Mouse (Mus musculus): Measurements from ENCODE around the gene Spem1. TPM values are rescaled to one million over a fixed set of nuclear protein-coding genes. Genes with fewer than 3 reads are reported as not detected.

The Spem1 gene
- total and polyA plus RNA-seq, 3 experiments = 0.23 TPM; not detected in 2

DNA sequence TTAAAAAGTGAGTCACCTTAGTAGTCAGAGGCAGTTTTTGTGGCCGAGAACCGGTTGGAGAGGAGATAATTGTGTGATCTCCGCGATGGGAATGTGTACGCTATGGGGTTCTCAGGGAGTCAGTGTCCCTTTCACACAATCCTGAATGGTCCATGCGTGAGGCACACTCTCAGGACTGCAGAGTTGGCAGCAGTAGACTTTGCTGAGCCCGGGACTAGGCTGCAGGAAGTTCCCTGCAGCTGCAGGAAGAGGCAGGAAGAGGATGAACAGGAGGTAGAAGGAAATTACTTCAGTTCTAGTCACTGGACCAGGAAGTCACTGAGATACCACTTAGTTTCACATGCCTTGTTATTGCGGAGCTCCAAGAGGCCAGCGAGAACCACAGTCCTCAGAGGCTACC is 27.1 kb upstream of the Spem1 start:
- Histone ChIP-seq H3K9ac (ENCODE audit: low read depth, low read length) (peak overlapping the region; percentile 33; the same call in 1 of the 2 replicates), H3K36me3 (ENCODE audit: control insufficient read depth, insufficient read depth, low read length) (no peaks in the 10 kb centered on the region; the same call in 1 of the 2 replicates), H3K4me3 (peak overlapping the region; percentile 20; the same call in 1 of the 2 replicates), H3K79me2 (replicated peaks; ENCODE audit: control insufficient read depth, insufficient read depth, low read length) (no peaks in the 10 kb centered on the region), H3K27me3 (ENCODE audit: control insufficient read depth, insufficient read depth, low read length) (no peaks in the 10 kb centered on the region), H3K4me1 (ENCODE audit: control insufficient read depth, insufficient read depth, low read length) (peaks cover 5% of the 10 kb centered on the region), H3K27ac (peak overlapping the region; percentile 67)
- intact Hi-C loops (cut with DNase I) = no loop called here
- 48% methylated on average over 9 of the region's 9 CpGs for WGBS
- DNase-seq = peak in 1 of 2 experiments; percentile 36
- TF ChIP-seq EP300 (IDR thresholded peaks at IDR 0.05; ENCODE audit: insufficient read depth, low read depth, low read length) = 0 out of 2 replicates have a peak, but pooled peaks have one; percentile 54
- TF ChIP-seq CTCF (IDR thresholded peaks at IDR 0.05) = no peak
- TF ChIP-seq POLR2A (IDR thresholded peaks at IDR 0.05; ENCODE audit: insufficient read depth, low read depth, low read length) = 0 out of 2 replicates have a peak, but pooled peaks have one; percentile 1

DNA sequence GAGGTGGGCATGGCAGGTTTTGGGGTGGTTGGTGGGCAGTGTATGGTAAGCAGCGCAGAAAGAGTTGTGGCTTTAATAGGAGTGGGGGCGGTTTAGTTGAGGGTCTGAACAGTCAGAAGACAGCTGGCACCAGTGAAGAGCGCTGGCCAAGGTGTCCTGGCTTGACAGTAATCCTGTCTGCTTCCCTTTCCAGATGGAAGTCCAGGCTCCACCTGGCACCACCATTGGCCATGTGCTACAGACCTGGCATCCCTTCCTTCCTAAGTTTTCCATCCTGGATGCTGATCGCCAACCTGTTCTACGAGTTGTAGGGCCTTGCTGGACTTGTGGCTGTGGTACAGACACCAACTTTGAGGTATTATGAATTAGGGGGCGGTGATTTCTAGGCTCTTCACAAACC is 26.0 kb upstream of the Spem1 start:
- Histone ChIP-seq H3K27ac (no peak overlapping the region), H3K36me3 (ENCODE audit: control insufficient read depth, insufficient read depth, low read length) (no peaks in the 10 kb centered on the region; the same call in 1 of the 2 replicates), H3K27me3 (ENCODE audit: control insufficient read depth, insufficient read depth, low read length) (no peaks in the 10 kb centered on the region), H3K4me3 (no peak overlapping the region), H3K9ac (ENCODE audit: low read depth, low read length) (no peak overlapping the region), H3K79me2 (replicated peaks; ENCODE audit: control insufficient read depth, insufficient read depth, low read length) (no peaks in the 10 kb centered on the region), H3K4me1 (ENCODE audit: control insufficient read depth, insufficient read depth, low read length) (peaks cover 5% of the 10 kb centered on the region)
- DNase-seq = no peak
- no peak for TF ChIP-seq EP300 (IDR thresholded peaks at IDR 0.05; ENCODE audit: insufficient read depth, low read depth, low read length)
- no peak for TF ChIP-seq POLR2A (IDR thresholded peaks at IDR 0.05; ENCODE audit: insufficient read depth, low read depth, low read length)
- no peak for TF ChIP-seq CTCF (IDR thresholded peaks at IDR 0.05)
- intact Hi-C loops (cut with DNase I) = no loop called here
- WGBS = 96% methylated on average over 6 of the region's 6 CpGs

DNA sequence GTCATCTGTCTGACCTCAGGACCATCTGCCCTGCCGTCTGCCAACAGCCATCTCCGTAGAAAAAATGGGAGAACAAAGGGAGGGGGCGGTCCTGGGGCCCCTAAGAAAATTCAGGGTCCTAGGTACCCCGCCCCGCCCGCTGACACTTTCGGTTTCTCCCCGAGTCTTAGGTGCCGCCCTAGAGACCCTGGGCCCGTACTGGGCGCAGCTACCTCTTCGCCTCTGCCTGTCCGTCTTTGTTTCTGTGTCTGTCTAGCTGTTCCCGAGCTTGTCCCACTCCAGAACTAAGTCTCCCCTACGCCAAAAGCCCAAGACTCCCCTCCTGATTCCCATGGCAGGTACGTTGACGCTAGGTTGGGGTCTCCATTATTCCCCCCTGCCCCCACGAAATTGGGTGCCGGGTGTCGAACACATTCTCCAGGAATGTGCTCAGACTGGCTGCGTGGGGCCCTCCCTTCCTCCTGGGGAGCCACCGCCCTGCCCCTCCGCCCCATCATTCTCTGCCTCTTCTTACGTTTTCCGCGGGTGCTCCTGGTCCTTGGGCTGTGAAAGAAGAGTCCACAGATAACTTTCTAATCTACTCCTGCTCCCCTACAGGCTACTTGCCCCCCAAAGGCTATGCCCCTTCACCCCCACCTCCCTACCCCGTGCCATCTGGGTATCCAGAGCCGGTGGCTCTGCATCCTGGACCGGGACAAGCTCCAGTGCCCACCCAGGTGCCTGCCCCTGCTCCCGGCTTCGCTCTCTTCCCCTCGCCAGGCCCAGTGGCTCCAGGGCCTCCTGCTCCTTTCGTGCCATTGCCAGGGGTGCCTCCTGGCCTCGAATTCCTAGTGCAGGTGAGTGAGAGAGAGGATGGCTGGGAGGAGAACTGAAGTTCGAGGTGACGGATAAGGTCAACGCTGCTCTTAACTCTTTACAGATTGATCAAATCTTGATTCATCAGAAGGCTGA is 25.0 kb upstream of the Spem1 start:
- WGBS = 15% methylated on average over 37 of the region's 37 CpGs
- Histone ChIP-seq H3K27me3 (ENCODE audit: control insufficient read depth, insufficient read depth, low read length) (no peaks in the 10 kb centered on the region), H3K4me3 (peak overlapping the region; percentile 75), H3K79me2 (replicated peaks; ENCODE audit: control insufficient read depth, insufficient read depth, low read length) (no peaks in the 10 kb centered on the region), H3K27ac (peak overlapping the region; percentile 84), H3K9ac (ENCODE audit: low read depth, low read length) (peak overlapping the region; percentile 86), H3K4me1 (ENCODE audit: control insufficient read depth, insufficient read depth, low read length) (peaks cover 5% of the 10 kb centered on the region), H3K36me3 (ENCODE audit: control insufficient read depth, insufficient read depth, low read length) (no peaks in the 10 kb centered on the region; the same call in 1 of the 2 replicates)
- intact Hi-C loops (cut with DNase I) = no loop called here
- DNase-seq = peak; percentile 58 to 61
- TF ChIP-seq CTCF (IDR thresholded peaks at IDR 0.05) (no peak), EP300 (IDR thresholded peaks at IDR 0.05; ENCODE audit: insufficient read depth, low read depth, low read length) (no peak), POLR2A (IDR thresholded peaks at IDR 0.05; ENCODE audit: insufficient read depth, low read depth, low read length) (no peak)

DNA sequence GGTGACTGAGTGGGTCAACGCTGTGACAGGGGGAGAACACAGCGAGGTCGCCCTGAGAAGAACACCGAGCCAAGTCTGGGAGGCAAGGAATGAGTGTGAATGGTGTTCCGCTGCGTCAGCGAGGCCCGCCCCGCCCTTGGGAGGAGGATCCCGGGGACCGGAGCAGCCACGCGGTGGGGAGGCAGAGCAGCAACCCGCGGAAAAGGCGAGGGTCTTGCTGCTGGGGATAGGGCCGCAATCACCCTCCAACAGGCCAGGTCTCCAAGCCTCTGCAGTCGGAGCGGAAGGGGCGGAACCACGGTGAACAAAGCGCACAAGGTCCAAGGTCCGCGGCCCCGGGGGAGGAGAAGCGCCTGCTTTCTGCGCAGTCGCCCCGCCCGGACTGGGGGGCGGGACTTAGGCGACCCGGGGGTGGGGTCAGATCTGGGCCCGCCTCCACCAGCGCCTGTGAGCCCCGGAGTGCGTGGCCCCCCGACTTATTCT is 24.3 kb upstream of the Spem1 start, which contains the start of gene Plscr3:
TSS of gene Plscr3 (plus strand) at position 179 of the 483 bp plus-strand sequence.
- Histone ChIP-seq H3K36me3 (ENCODE audit: control insufficient read depth, insufficient read depth, low read length) (no peaks in the 10 kb centered on the region; the same call in 1 of the 2 replicates), H3K27ac (peak within 1 kb of the TSS; percentile 84), H3K27me3 (ENCODE audit: control insufficient read depth, insufficient read depth, low read length) (no peaks in the 10 kb centered on the region), H3K9ac (ENCODE audit: low read depth, low read length) (peak within 1 kb of the TSS; percentile 95), H3K4me3 (peak within 1 kb of the TSS; percentile 75), H3K4me1 (ENCODE audit: control insufficient read depth, insufficient read depth, low read length) (peaks cover 5% of the 10 kb centered on the region), H3K79me2 (replicated peaks; ENCODE audit: control insufficient read depth, insufficient read depth, low read length) (no peaks in the 10 kb centered on the region)
- DNase-seq = peak; percentile 95 to 98
- intact Hi-C loops (cut with DNase I) = no loop called here
- TF ChIP-seq POLR2A (IDR thresholded peaks at IDR 0.05; ENCODE audit: insufficient read depth, low read depth, low read length) (peak; percentile 91), EP300 (IDR thresholded peaks at IDR 0.05; ENCODE audit: insufficient read depth, low read depth, low read length) (no peak)
- WGBS = under 1% methylated on average over 38 of the region's 38 CpGs

DNA sequence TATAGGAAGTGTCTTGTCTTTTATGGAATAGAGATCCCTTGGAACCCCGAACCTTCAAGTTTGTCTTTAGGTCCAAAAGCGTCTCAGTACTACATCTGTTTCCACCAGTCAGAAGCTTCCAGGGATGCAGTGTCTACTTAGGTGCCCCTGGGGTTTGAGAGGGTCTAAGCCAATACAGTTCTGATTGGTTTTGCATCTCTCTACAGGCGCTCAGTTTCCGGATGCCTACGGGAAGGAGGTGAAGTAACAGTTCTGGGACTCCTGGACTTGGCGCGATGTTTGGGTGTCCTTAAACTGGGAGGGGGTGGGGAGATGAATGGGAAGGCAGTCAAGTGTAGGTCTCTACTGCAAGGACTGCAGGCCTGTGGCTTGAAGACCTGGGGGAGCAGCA is 16.7 kb upstream of the Spem1 start:
- 6% methylated on average over 7 of the region's 7 CpGs for WGBS
- Histone ChIP-seq H3K4me3 (peak overlapping the region; percentile 58), H3K9ac (ENCODE audit: low read depth, low read length) (peak overlapping the region; percentile 80), H3K4me1 (ENCODE audit: control insufficient read depth, insufficient read depth, low read length) (peaks cover 2% of the 10 kb centered on the region), H3K36me3 (ENCODE audit: control insufficient read depth, insufficient read depth, low read length) (peaks cover 2% of the 10 kb centered on the region; the same call in 1 of the 2 replicates), H3K79me2 (replicated peaks; ENCODE audit: control insufficient read depth, insufficient read depth, low read length) (no peaks in the 10 kb centered on the region), H3K27me3 (ENCODE audit: control insufficient read depth, insufficient read depth, low read length) (no peaks in the 10 kb centered on the region; the same call in 1 of the 2 replicates), H3K27ac (peak overlapping the region; percentile 94)
- TF ChIP-seq POLR2A (IDR thresholded peaks at IDR 0.05; ENCODE audit: insufficient read depth, low read depth, low read length) (no peak), EP300 (IDR thresholded peaks at IDR 0.05; ENCODE audit: insufficient read depth, low read depth, low read length) (no peak), CTCF (IDR thresholded peaks at IDR 0.05) (no peak)
- DNase-seq = no peak
- intact Hi-C loops (cut with DNase I) = loop anchor here (2.0 kb wide), 1 partner anchor 80 kb away; the partner anchor contains the start of gene Polr2a
